28 mouse cellular contexts compared by ENCODE assay signal in the genomic region with DNA sequence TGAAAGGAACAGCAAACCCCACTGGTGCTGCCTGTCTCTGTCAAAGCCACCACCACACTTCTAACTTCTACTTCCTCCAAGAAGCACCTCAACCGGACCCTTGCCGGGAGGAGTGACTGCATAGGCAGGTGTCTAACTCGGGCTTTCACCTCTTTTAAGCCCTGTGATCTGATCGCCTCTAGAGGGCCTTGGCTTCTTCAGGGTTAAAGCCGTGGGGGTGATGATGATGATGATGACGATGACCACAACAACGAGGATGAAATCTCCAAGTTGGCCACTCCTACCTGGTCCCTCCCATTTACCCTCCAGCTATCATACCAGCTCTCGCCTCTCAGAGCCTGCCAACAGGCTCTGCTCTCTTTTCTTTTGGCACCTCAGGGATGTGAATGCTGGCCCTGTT. TPM values are rescaled to one million over a fixed set of nuclear protein-coding genes. Genes with fewer than 3 reads are reported as not detected.
A peak's percentile ranks its signal among the peaks of the same experiment; 100 is the strongest.
DNase-seq lines count a peak whose midpoint lies in the region; ATAC-seq and TF ChIP-seq lines count a peak whose summit lies in the region.
"Had no signal": no experiment of that assay in that cellular context is flagged by ENCODE, and none has a peak within 500 bp of the region (broad histone marks: within the 10 kb centered on the region; RNA-seq: fewer than 3 reads in every experiment).

No protein-coding gene starts in this region.

- H3K4me2 ChIP-seq in kidney, embryonic 15.5 days: no peak overlapping the region
- H3K4me2 ChIP-seq in kidney, embryonic 14.5 days (replicated peaks; ENCODE audit: low read depth, low read length): no peak overlapping the region
- H3K4me2 ChIP-seq: embryonic facial prominence, embryonic 13.5 days; embryonic facial prominence, embryonic 15.5 days; forebrain, embryonic 12.5 days had no signal

- 62% methylated on average over 8 of the region's 8 CpGs for WGBS in kidney, embryonic 15.5 days
- WGBS in kidney, embryonic 14.5 days: 59% methylated on average over 8 of the region's 8 CpGs

- no peaks in the 10 kb centered on the region for H3K9me3 ChIP-seq in kidney, embryonic 15.5 days (replicated peaks)
- H3K9me3 ChIP-seq in kidney, embryonic 14.5 days (ENCODE audit: control insufficient read depth, low read length): no peaks in the 10 kb centered on the region
- H3K9me3 ChIP-seq: embryonic facial prominence, embryonic 13.5 days; embryonic facial prominence, embryonic 15.5 days; forebrain, embryonic 10.5 days; forebrain, embryonic 12.5 days; G1E had no signal

- peak overlapping the region; percentile 33 for H3K27ac ChIP-seq in kidney, embryonic 15.5 days
- no peak overlapping the region; the same call in 1 of the 2 replicates for H3K27ac ChIP-seq in kidney, embryonic 14.5 days (ENCODE audit: low read depth, low read length)
- no peak overlapping the region for H3K27ac ChIP-seq in left cerebral cortex, adult 2 months
- H3K27ac ChIP-seq: embryonic facial prominence, embryonic 13.5 days; embryonic facial prominence, embryonic 15.5 days; forebrain, embryonic 10.5 days; forebrain, embryonic 12.5 days had no signal

- TF ChIP-seq CTCF in left cerebral cortex, adult 2 months (IDR thresholded peaks at IDR 0.05): no peak

- H3K4me3 ChIP-seq in kidney, embryonic 15.5 days (replicated peaks): no peak overlapping the region
- H3K4me3 ChIP-seq in kidney, embryonic 14.5 days (ENCODE audit: low read length): no peak overlapping the region
- no peak overlapping the region for H3K4me3 ChIP-seq in left cerebral cortex, adult 2 months
- H3K4me3 ChIP-seq: embryonic facial prominence, embryonic 13.5 days; embryonic facial prominence, embryonic 15.5 days; erythroblast, embryonic 14.5 days; forebrain, embryonic 10.5 days; forebrain, embryonic 12.5 days had no signal

- intact Hi-C loops in left cerebral cortex, adult 2 months (cut with DNase I): no loop called here

- no peak overlapping the region for H3K9ac ChIP-seq in kidney, embryonic 15.5 days
- no peak overlapping the region for H3K9ac ChIP-seq in kidney, embryonic 14.5 days (ENCODE audit: low read depth, low read length)
- H3K9ac ChIP-seq: embryonic facial prominence, embryonic 13.5 days; embryonic facial prominence, embryonic 15.5 days; forebrain, embryonic 12.5 days had no signal

- no peaks in the 10 kb centered on the region for H3K36me3 ChIP-seq in kidney, embryonic 15.5 days
- H3K36me3 ChIP-seq in kidney, embryonic 14.5 days (ENCODE audit: control insufficient read depth, insufficient read depth, low read length): no peaks in the 10 kb centered on the region
- H3K36me3 ChIP-seq: embryonic facial prominence, embryonic 13.5 days; embryonic facial prominence, embryonic 15.5 days; forebrain, embryonic 10.5 days; forebrain, embryonic 12.5 days; G1E had no signal

- no peaks in the 10 kb centered on the region for H3K27me3 ChIP-seq in kidney, embryonic 15.5 days
- H3K27me3 ChIP-seq in kidney, embryonic 14.5 days (ENCODE audit: control insufficient read depth, insufficient read depth, low read length): no peaks in the 10 kb centered on the region
- H3K27me3 ChIP-seq: CH12.LX; embryonic facial prominence, embryonic 13.5 days; embryonic facial prominence, embryonic 15.5 days; Patski had no signal

- no peak for ATAC-seq in kidney, embryonic 15.5 days (replicated peaks; ENCODE audit: low FRiP score)
- ATAC-seq in kidney, embryonic 14.5 days (ENCODE audit: low FRiP score, low TSS enrichment): no peak
- ATAC-seq: forebrain, embryonic 14.5 days; forebrain, embryonic 16.5 days had no signal

- DNase-seq in thymus, postnatal 14 days: peak; percentile 28
- DNase-seq in thymus, postnatal 36 days: no peak
- DNase-seq in A20 (ENCODE audit: low read depth, low spot score): peak; percentile 37
- DNase-seq in T-cell, adult 2 months (ENCODE audit: low spot score): peak; percentile 52
- no peak for DNase-seq in left cerebral cortex, adult 2 months (ENCODE audit: extremely low spot score in 1 of 2, low spot score in 2 of 2)
- no peak for DNase-seq in gastrocnemius, postnatal 10 days
- DNase-seq: adrenal gland, adult 2 months; adrenal gland, postnatal 10 days; adrenal gland, postnatal 25 days; cerebellum, adult 11 months; cerebellum, adult 18-20 months; cerebellum, adult 8-10 months; cerebellum, adult 9-11 months; cerebellum, postnatal 14 days; cerebellum, postnatal 36 days; embryo, embryonic 11 days had no signal

- peaks cover 17% of the 10 kb centered on the region for H3K4me1 ChIP-seq in kidney, embryonic 15.5 days
- H3K4me1 ChIP-seq in kidney, embryonic 14.5 days (ENCODE audit: control insufficient read depth, insufficient read depth, low read length): peaks cover 15% of the 10 kb centered on the region; the same call in 1 of the 2 replicates
- H3K4me1 ChIP-seq: embryonic facial prominence, embryonic 13.5 days; embryonic facial prominence, embryonic 15.5 days; forebrain, embryonic 12.5 days had no signal

RNA-seq across cellular contexts. Expression of a gene that starts 13.1 kb away (rescaled TPM):
- polyA plus RNA-seq in kidney, embryonic 15.5 days (2015; fragmentation: Nextera tagmentation; extraction: Ambion mirVana): 3.4 and 6.0 TPM in 2 replicates
- 1.1 and 3.9 TPM in 2 replicates for polyA plus RNA-seq in kidney, embryonic 14.5 days (2014; fragmentation: Nextera tagmentation; extraction: Ambion mirVana)
- total RNA-seq in left cerebral cortex, adult 2 months (2021): 1 to 10 TPM; 1.6 to 2.4 TPM
- total RNA-seq in gastrocnemius, postnatal 10 days (2021): 1 to 10 TPM; 1.9 to 2.1 TPM
- polyA plus RNA-seq: G1E had no signal

RNA-seq across cellular contexts. Expression of a gene that starts 51.9 kb away (rescaled TPM):
- 14.8 and 15.4 TPM in 2 replicates for polyA plus RNA-seq in kidney, embryonic 15.5 days (2015; fragmentation: Nextera tagmentation; extraction: Ambion mirVana)
- 16.0 and 20.6 TPM in 2 replicates for polyA plus RNA-seq in kidney, embryonic 14.5 days (2014; fragmentation: Nextera tagmentation; extraction: Ambion mirVana)
- total RNA-seq in left cerebral cortex, adult 2 months (2021): 100 to 1,000 TPM; 125 to 126 TPM
- total RNA-seq in gastrocnemius, postnatal 10 days (2021): 100 to 1,000 TPM; 135 to 141 TPM

RNA-seq across cellular contexts. Expression of a gene that starts 57.9 kb away (rescaled TPM):
- polyA plus RNA-seq in kidney, embryonic 15.5 days (2015; fragmentation: Nextera tagmentation; extraction: Ambion mirVana): 127 and 131 TPM in 2 replicates
- polyA plus RNA-seq in kidney, embryonic 14.5 days (2014; fragmentation: Nextera tagmentation; extraction: Ambion mirVana): 106 and 147 TPM in 2 replicates
- total RNA-seq in left cerebral cortex, adult 2 months (2021): 100 to 1,000 TPM; 123 to 124 TPM
- total RNA-seq in gastrocnemius, postnatal 10 days (2021): 10 to 100 TPM; 31.8 to 55.4 TPM

Comparison
In these comparisons a context has a peak if more than half of its experiments do, and no peak if none do; other contexts are left out.
1. DNase-seq: peak in thymus, postnatal 14 days (single experiment), A20 (single experiment) and T-cell, adult 2 months (single experiment); none in thymus, postnatal 36 days (0 of 2), left cerebral cortex, adult 2 months (0 of 2) and gastrocnemius, postnatal 10 days (single experiment).